Mouse (Mus musculus): Measurements from ENCODE around the gene Serpinh1. TPM values are rescaled to one million over a fixed set of nuclear protein-coding genes. Genes with fewer than 3 reads are reported as not detected.
"Not testable (repeated sequence)": the region's sequence is repeated elsewhere in the genome, so short reads cannot be mapped to it uniquely, and the experiment has no call there.

Gene Serpinh1
- polyA plus RNA-seq, 1 experiment from 2014 or later = 1,619 TPM

GRCm38 (mm10) chr7:99386030-99386429, 33.0 kb upstream of the Serpinh1 start:
- 69% methylated on average over 5 of the region's 5 CpGs for WGBS

DNA sequence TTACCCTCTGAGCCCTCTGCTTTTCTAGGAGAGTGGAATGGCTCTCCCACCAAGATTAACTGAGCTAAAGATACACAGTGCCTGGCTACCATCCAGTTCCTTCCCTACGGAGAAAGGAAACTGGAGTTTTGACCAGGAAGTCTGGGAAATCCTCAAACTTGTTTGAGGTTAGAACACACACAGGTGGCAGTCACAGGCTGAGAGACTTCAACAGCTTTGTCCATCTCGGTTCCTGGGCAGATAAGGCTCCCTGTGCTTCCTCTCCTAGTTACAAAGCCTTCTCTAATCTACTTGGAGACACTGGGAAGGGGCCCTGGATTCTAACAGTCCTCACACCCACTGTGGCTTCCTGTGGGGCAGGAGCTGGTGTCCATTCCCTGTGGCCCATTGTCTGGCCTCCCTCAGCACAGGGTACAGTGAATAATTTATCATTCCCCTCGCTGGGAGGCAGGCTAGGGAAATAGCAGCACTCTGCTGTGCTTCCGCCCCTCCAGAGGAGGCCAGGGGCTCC, 31.1 kb upstream of the Serpinh1 start:
- Histone ChIP-seq H3K36me3 (0 out of 2 replicates have a peak, but pooled peaks cover 6% of the 10 kb centered on the region), H3K4me3 (no peak overlapping the region), H3K4me2 (peak overlapping the region; percentile 96), H3K27me3 (peaks cover 17% of the 10 kb centered on the region), H3K9me3 (no peaks in the 10 kb centered on the region), H3K4me1 (peaks cover 40% of the 10 kb centered on the region), H3K9ac (no peak overlapping the region), H3K27ac (peak overlapping the region; percentile 56)
- WGBS = 35% methylated on average over 4 of the region's 4 CpGs
- no peak for ATAC-seq (ENCODE audit: insufficient number of reproducible peaks, insufficient read depth, low FRiP score, low TSS enrichment, low read depth)

More at GRCm38 (mm10) chr7:99386030-99386429, 33.0 kb upstream of the Serpinh1 start:
- no peak overlapping the region for H3K27ac ChIP-seq
- no peak overlapping the region for H3K4me2 ChIP-seq
- peaks cover 45% of the 10 kb centered on the region for H3K4me1 ChIP-seq
- H3K9ac ChIP-seq = no peak overlapping the region
- no peak overlapping the region for H3K4me3 ChIP-seq
- ATAC-seq (ENCODE audit: insufficient number of reproducible peaks, insufficient read depth, low FRiP score, low TSS enrichment, low read depth) = no peak
- H3K27me3 ChIP-seq = peaks cover 17% of the 10 kb centered on the region
- no peaks in the 10 kb centered on the region for H3K9me3 ChIP-seq
- H3K36me3 ChIP-seq = 0 out of 2 replicates have a peak, but pooled peaks cover 6% of the 10 kb centered on the region

GRCm38 (mm10) chr7:99383246-99383645, 30.2 kb upstream of the Serpinh1 start:
- no peak overlapping the region for H3K27ac ChIP-seq
- H3K4me3 ChIP-seq = peak overlapping the region; percentile 65
- 57% methylated on average over 5 of the region's 5 CpGs for WGBS

DNA sequence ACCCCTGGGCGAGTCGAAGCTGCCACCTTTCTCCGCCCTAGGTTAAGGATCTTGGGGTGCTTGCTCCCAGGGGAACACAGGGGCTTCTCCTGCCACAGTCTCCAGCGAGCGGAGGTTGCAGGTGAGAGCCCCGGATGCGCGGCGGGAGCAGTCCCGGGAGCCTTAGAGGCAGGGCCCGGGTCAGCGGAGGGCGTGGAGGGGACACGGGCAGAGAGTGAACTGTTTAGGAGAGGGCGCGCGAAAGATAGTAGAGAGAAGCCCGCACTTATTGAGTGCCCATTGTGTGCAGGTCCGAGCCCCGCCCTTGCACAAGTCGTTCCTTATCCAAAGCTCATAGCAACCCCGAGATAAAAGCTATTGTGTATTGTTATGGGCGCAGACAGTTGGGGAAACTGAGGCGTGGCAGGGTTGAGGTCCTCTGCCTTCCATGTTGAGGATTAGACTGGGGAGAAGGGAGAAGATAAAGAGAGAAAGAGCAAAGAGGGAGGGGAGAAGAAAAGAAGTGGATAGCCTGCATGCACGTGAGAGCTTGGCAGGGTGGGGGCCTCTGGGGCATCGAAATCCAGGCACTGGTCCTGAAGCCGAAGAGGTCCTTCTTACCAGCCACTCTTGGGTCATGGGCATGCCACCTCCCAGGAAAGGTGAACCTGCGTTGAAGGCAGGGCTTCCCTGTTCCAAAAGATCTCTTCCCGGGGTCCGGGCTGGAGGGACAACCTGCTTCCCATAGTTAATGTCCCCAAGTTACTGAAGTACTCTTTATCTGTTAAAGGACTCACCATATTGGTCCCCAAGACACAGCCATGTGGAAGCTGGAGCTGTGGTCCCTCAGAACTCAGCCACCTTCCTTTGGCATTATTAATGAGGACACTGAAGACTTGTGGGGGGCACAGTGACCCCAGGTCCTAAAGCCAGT, 29.3 kb upstream of the Serpinh1 start:
- peak overlapping the region; percentile 96 for H3K4me2 ChIP-seq
- peaks cover 40% of the 10 kb centered on the region for H3K4me1 ChIP-seq
- 0 out of 2 replicates have a peak, but pooled peaks cover under 1% of the 10 kb centered on the region for H3K36me3 ChIP-seq
- H3K9ac ChIP-seq = peak overlapping the region; percentile 82
- ATAC-seq (ENCODE audit: insufficient number of reproducible peaks, insufficient read depth, low FRiP score, low TSS enrichment, low read depth) = no peak
- peak overlapping the region; percentile 65 for H3K4me3 ChIP-seq
- 10% methylated on average over 30 of the region's 30 CpGs for WGBS
- peaks cover 17% of the 10 kb centered on the region for H3K27me3 ChIP-seq
- no peaks in the 10 kb centered on the region for H3K9me3 ChIP-seq
- no peak overlapping the region for H3K27ac ChIP-seq

More at GRCm38 (mm10) chr7:99383246-99383645, 30.2 kb upstream of the Serpinh1 start:
- peaks cover 17% of the 10 kb centered on the region for H3K27me3 ChIP-seq
- peak overlapping the region; percentile 96 for H3K4me2 ChIP-seq
- H3K36me3 ChIP-seq = 0 out of 2 replicates have a peak, but pooled peaks cover 4% of the 10 kb centered on the region
- H3K9me3 ChIP-seq = no peaks in the 10 kb centered on the region
- peaks cover 40% of the 10 kb centered on the region for H3K4me1 ChIP-seq
- no peak overlapping the region; the same call in 1 of the 2 replicates for H3K9ac ChIP-seq
- no peak for ATAC-seq (ENCODE audit: insufficient number of reproducible peaks, insufficient read depth, low FRiP score, low TSS enrichment, low read depth)

GRCm38 (mm10) chr7:99381214-99382087, 28.4 kb upstream of the Serpinh1 start, which contains the start of gene Gdpd5:
TSS of gene Gdpd5 (plus strand) at chr7:99381414.
- peak; percentile 96 for ATAC-seq (ENCODE audit: insufficient number of reproducible peaks, insufficient read depth, low FRiP score, low TSS enrichment, low read depth)

DNA sequence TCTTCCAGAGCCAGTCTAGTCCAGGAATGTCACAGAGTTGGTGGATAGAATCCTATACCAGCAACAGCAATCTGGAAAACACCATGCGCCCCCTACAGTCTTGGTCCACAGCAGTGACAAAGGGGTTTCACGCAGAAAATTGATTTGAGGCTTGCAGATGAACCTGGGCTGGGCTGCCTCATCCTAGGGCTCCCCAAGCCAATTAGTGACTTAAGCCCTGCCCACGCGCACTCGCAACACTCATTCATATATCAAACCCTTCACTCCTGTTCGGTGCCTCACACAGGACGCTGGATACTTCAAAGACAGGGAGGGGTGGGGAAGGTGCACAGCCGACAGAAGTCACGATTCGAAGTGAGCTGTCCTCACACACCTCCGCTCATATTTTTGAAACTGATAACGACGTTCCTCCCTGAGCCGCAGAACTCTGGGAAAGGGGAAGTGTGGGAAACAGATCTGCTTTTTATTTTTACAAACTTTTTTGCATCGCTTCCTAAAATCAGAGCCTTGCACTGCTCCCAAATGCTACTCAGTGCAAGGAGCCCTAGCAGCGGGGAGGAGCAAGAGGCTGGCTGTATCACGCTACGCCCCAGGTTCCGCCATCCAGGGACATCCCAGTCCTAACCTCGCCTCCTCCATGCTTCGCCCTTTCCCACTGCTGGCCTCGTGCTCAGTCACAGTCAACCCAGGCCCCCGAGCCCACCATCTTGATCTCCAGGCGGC, 27.6 kb upstream of the Serpinh1 start:
- Histone ChIP-seq H3K27ac (peak overlapping the region; percentile 97), H3K36me3 (no peaks in the 10 kb centered on the region), H3K4me2 (peak overlapping the region; percentile 96), H3K4me1 (peaks cover 38% of the 10 kb centered on the region), H3K27me3 (peaks cover 17% of the 10 kb centered on the region), H3K9ac (peak overlapping the region; percentile 82), H3K9me3 (no peaks in the 10 kb centered on the region), H3K4me3 (peak overlapping the region; percentile 65)
- peak; percentile 77 for ATAC-seq (ENCODE audit: insufficient number of reproducible peaks, insufficient read depth, low FRiP score, low TSS enrichment, low read depth)
- WGBS = under 1% methylated on average over 24 of the region's 24 CpGs

More at GRCm38 (mm10) chr7:99381214-99382087, 28.4 kb upstream of the Serpinh1 start, which contains the start of gene Gdpd5:
- Histone ChIP-seq H3K4me3 (peak within 1 kb of the TSS; percentile 65), H3K4me1 (peaks cover 40% of the 10 kb centered on the region), H3K27me3 (peaks cover 17% of the 10 kb centered on the region), H3K9me3 (no peaks in the 10 kb centered on the region), H3K27ac (peak within 1 kb of the TSS; percentile 97), H3K36me3 (no peaks in the 10 kb centered on the region), H3K9ac (peak within 1 kb of the TSS; percentile 82), H3K4me2 (peak within 1 kb of the TSS; percentile 96)
- WGBS = under 1% methylated on average over 73 of the region's 73 CpGs

GRCm38 (mm10) chr7:99378870-99379269, 25.8 kb upstream of the Serpinh1 start:
- H3K4me1 ChIP-seq = peaks cover 29% of the 10 kb centered on the region
- no peak overlapping the region for H3K4me3 ChIP-seq
- H3K4me2 ChIP-seq = no peak overlapping the region
- H3K9me3 ChIP-seq = no peaks in the 10 kb centered on the region
- no peaks in the 10 kb centered on the region for H3K36me3 ChIP-seq
- H3K27me3 ChIP-seq = peaks cover 17% of the 10 kb centered on the region
- no peak overlapping the region for H3K9ac ChIP-seq
- no peak for ATAC-seq (ENCODE audit: insufficient number of reproducible peaks, insufficient read depth, low FRiP score, low TSS enrichment, low read depth)
- no peak overlapping the region for H3K27ac ChIP-seq
- WGBS = 37% methylated on average over 8 of the region's 8 CpGs

GRCm38 (mm10) chr7:99375455-99375854, 22.4 kb upstream of the Serpinh1 start:
- H3K27ac ChIP-seq = no peak overlapping the region
- no peaks in the 10 kb centered on the region for H3K9me3 ChIP-seq
- no peak overlapping the region for H3K4me3 ChIP-seq
- H3K4me2 ChIP-seq = no peak overlapping the region
- WGBS = 11% methylated on average over 4 of the region's 4 CpGs
- no peak overlapping the region for H3K9ac ChIP-seq
- H3K36me3 ChIP-seq = no peaks in the 10 kb centered on the region
- ATAC-seq (ENCODE audit: insufficient number of reproducible peaks, insufficient read depth, low FRiP score, low TSS enrichment, low read depth) = no peak
- H3K4me1 ChIP-seq = peaks cover 6% of the 10 kb centered on the region
- no peaks in the 10 kb centered on the region for H3K27me3 ChIP-seq

DNA sequence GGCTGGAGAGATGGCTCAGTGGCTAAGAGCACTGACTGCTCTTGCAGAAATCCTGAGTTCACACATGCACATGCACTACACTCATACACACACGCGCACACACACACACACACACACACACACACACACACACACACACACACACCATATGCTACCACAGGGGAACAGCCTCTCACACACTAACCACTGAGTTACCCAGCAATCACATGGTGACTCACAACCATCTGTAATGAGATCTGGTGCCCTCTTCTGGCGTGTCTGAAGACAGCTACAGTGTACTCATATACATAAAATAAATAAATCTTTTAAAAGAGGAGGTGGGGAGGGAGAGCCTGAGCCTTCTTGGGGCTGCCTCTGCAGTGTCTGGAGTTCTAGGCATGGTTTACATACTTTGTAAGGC, 21.3 kb upstream of the Serpinh1 start:
- not testable (repeated sequence) for H3K4me3 ChIP-seq; H3K9me3 ChIP-seq; H3K27me3 ChIP-seq; H3K4me1 ChIP-seq; H3K9ac ChIP-seq; ATAC-seq (ENCODE audit: insufficient number of reproducible peaks, insufficient read depth, low FRiP score, low TSS enrichment, low read depth); H3K27ac ChIP-seq; H3K4me2 ChIP-seq; H3K36me3 ChIP-seq
- 59% methylated on average over 3 of the region's 3 CpGs for WGBS

- Histone ChIP-seq H3K36me3 (no peaks in the 10 kb centered on the region), H3K4me2 (no peak overlapping the region), H3K9me3 (no peaks in the 10 kb centered on the region), H3K27me3 (no peaks in the 10 kb centered on the region), H3K4me1 (peaks cover 8% of the 10 kb centered on the region), H3K27ac (no peak overlapping the region), H3K4me3 (no peak overlapping the region), H3K9ac (no peak overlapping the region)
- 69% methylated on average over 6 of the region's 6 CpGs for WGBS
- ATAC-seq (ENCODE audit: insufficient number of reproducible peaks, insufficient read depth, low FRiP score, low TSS enrichment, low read depth) = no peak
Observed at GRCm38 (mm10) chr7:99366716-99367115, 13.7 kb upstream of the Serpinh1 start.
